Mouse (Mus musculus) bone marrow macrophage, adult 2 months (primary cell): ENCODE measurements around the gene Pard3.

Experiments used
- CTCF ChIP-seq: IDR thresholded peaks from 2 replicates; pipeline ENCODE4 v1.5.1; 2012; ENCODE audit warnings: low read depth, mild to moderate bottlenecking, low read length, moderate library complexity
- POLR2A ChIP-seq: IDR thresholded peaks from 2 replicates; pipeline ENCODE4 v1.6.1; 2012; ENCODE audit warnings: mild to moderate bottlenecking, low read depth, low read length, borderline replicate concordance

DNA sequence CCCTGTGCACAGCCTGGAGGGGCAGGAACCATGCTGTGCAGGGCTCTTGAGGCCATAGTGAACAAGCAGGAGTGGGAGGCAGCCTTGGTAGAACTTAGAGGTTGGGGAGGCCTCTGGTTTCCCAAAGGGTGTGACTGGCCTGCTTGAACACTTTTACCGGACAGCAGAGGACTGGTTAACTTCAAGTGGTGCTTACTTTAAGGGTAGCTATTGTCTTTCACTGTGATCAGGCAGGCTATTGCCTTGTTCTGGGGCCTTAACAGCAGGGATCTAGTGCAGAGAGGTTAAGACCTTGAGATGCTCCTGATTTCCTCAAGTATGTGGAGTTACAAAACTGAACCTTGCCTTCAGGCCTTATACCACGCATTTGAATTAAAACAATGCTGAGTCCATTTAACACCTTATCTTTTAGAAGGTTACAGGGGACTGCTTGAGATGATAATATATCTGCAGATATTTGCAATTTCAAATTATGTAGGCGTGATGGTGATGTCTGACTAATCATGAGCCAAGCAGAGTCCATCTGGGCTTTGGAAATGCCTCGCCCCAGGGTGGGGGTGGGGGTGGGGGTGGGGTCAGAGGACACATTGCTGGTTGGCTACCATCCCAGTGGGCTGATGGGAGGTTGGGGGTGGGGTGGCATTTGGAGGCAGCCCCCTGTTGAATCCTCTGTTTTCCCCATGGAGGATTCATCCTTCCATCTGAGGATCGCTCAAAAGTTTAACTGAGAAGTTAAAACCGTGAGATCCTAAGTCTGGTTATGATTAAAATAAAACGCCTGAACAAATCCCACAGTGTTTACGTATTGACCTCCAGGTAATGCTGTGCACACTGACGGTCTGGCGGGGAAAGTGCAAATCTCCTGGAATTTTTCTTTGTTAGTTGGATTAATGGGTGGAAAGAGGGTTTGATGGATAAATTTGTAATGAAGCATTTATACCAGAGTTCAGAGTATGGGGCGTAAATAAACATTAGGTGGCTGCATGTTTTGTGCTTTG lies 62.3 kb downstream of the Pard3 start:
- no peak for TF ChIP-seq CTCF
- no peak for TF ChIP-seq POLR2A
